Mouse (Mus musculus) thymus, adult 2 months (tissue): ENCODE measurements around the gene Gm10477. TPM values are rescaled to one million over a fixed set of nuclear protein-coding genes. Genes with fewer than 3 reads are reported as not detected.

Source experiments
- DNase-seq: peaks from one replicate; pipeline ENCODE4 v3.0.0; 2021
- H3K27ac ChIP-seq: fragments of 200-500 bp; 2 replicates; pipeline ENCODE4 v1.5.1; 2012; ENCODE audit warnings: low read length, control low read depth; ENCODE audit not compliant: control insufficient read depth, insufficient read depth
- H3K27me3 ChIP-seq: fragments of 200-500 bp; 2 replicates; pipeline ENCODE4 v1.6.1; 2012; ENCODE audit warnings: mild to moderate bottlenecking, low read length, moderate library complexity, mixed read lengths; ENCODE audit not compliant: control insufficient read depth, insufficient read depth
- H3K36me3 ChIP-seq: fragments of 200-500 bp; 2 replicates; pipeline ENCODE4 v1.6.1; 2012; ENCODE audit warnings: mild to moderate bottlenecking, low read length, moderate library complexity; ENCODE audit not compliant: control insufficient read depth, insufficient read depth
- H3K4me1 ChIP-seq: fragments of 200-500 bp; replicated peaks from 2 replicates; pipeline ENCODE4 v1.6.1; 2012; ENCODE audit warnings: low read length; ENCODE audit not compliant: control insufficient read depth, insufficient read depth
- H3K4me3 ChIP-seq: fragments of 200-500 bp; 2 replicates; pipeline ENCODE4 v1.5.1; 2012; ENCODE audit warnings: mild to moderate bottlenecking, low read length, control low read depth, moderate library complexity; ENCODE audit not compliant: control insufficient read depth, insufficient read depth
- CTCF ChIP-seq: fragments of 200-500 bp; IDR thresholded peaks from 2 replicates; pipeline ENCODE4 v1.5.1; 2012; ENCODE audit warnings: mild to moderate bottlenecking, control low read depth, low read length, moderate library complexity, borderline replicate concordance; ENCODE audit not compliant: control insufficient read depth, poor library complexity, insufficient read depth; ENCODE audit errors: extremely low read depth
- POLR2A ChIP-seq: fragments of 200-500 bp; IDR thresholded peaks from 2 replicates; pipeline ENCODE4 v1.6.1; 2012; ENCODE audit warnings: mild to moderate bottlenecking, low read length, control low read depth, moderate library complexity; ENCODE audit not compliant: control insufficient read depth, poor library complexity, insufficient read depth; ENCODE audit errors: extremely low read depth
- WGBS: fragments of 180-500 bp; shearing (Covaris S2); methylation state at CpG from one replicate; pipeline ENCODE4 v1.1.7; 2018; 5-methylcytosine and 5-hydroxymethylcytosine counted together
- polyA plus RNA-seq: library from polyadenylated mRNA; depleted of rRNA; stranded (reverse); fragments of >200 nt; gene quantifications from 2 replicates; pipeline ENCODE4 v1.2.3, GENCODE M21; 2012; rRNA removed

Gm10477 gene
- polyA plus RNA-seq, 1 experiment: not detected

DNA sequence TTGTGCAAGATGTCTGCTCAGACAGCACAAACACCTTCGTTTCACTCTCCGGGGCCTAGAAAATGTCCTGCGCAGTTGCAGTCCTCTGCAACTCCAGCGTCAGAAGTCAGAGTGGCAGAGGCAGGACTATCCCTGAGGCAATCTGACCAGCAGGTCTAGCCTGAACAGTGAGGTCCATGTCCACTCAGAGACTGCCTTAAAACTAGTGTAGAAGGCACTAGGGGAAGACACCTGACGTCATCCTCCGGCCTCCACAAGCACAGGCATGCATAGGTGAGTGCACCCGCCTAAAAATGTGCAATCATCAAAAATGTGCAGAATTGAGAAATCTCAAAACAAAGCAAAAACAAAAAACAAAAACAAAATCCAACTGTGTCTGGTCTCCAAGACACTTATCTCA is 25.0 kb downstream of the Gm10477 start, which contains the start of gene Gm648:
Gene Gm648 (minus strand): TSS at position 101 of the 400 bp plus-strand sequence.
- no peaks in the 10 kb centered on the region for H3K36me3 ChIP-seq
- H3K4me1 ChIP-seq: no peaks in the 10 kb centered on the region
- DNase-seq: no peak
- H3K27me3 ChIP-seq: no peaks in the 10 kb centered on the region
- no peak within 1 kb of the TSS for H3K27ac ChIP-seq
- WGBS: 93% methylated on average over 7 of the region's 7 CpGs
- H3K4me3 ChIP-seq: no peak within 1 kb of the TSS
- TF ChIP-seq CTCF: no peak
- no peak for TF ChIP-seq POLR2A

DNA sequence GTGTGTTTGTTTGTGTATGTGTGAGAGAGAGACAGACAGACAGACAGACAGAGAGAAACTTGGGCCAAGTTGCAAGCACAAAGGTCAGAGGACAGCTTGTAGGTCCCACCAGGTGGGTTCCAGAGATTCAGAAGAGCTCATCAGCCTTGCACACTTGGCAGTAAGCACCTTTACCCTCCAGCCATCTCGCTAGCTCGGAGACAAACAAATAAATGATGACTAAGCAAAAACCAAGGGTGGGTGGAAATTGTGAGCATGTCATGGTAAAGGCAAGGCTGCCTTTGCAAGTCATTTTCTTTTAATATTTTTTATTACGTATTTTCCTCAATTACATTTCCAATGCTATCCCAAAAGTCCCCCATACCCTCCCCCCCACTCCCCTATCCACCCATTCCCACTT is 29.0 kb downstream of the Gm10477 start:
- 82% methylated on average over 3 of the region's 3 CpGs for whole genome bisulfite sequencing
- DNase-seq: no peak

DNA sequence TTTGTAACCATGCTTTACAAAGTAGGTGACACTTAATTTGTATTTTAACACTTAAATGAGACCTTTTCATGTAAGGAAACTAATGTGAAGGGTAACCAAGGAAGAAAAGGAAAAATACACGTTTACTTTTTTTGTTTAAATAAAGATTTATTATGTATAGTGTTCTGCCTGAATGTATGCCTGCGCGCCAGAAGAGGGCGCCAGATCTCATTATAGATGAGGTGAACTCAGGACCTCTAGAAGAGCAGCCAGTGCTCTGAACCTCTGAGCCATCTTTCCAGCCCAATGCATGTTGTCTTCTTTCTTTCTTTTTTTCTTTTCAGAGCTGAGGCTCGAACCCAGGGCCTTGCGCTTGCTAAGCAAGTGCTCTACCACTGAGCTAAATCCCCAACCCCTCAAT is 47.9 kb downstream of the Gm10477 start:
- no peaks in the 10 kb centered on the region for H3K27me3 ChIP-seq
- peak; percentile 12 for DNase-seq
- H3K27ac ChIP-seq: no peak overlapping the region
- no peak for TF ChIP-seq CTCF
- TF ChIP-seq POLR2A: no peak
- no peaks in the 10 kb centered on the region for H3K36me3 ChIP-seq
- WGBS: 22% methylated on average over 6 of the region's 6 CpGs
- H3K4me1 ChIP-seq: no peaks in the 10 kb centered on the region
- H3K4me3 ChIP-seq: no peak overlapping the region

More for the DNA sequence above, 29.0 kb downstream of the Gm10477 start:
- Histone ChIP-seq H3K36me3 (no peaks in the 10 kb centered on the region), H3K27me3 (no peaks in the 10 kb centered on the region), H3K27ac (no peak overlapping the region), H3K4me3 (no peak overlapping the region), H3K4me1 (no peaks in the 10 kb centered on the region)
- TF ChIP-seq POLR2A: no peak
- TF ChIP-seq CTCF: no peak

Other genes starting within 250 kb of the Gm10477 start
- gene Zfp449, start 178.3 kb upstream of the Gm10477 start, polyA plus RNA-seq: 0.36 and 0.42 TPM in 2 replicates
- 0.83 and 0.86 TPM in 2 replicates for gene Smim10l2a, start 150.2 kb upstream of the Gm10477 start, polyA plus RNA-seq
- not detected in 2 replicates for gene Gm2174, start 76.8 kb upstream of the Gm10477 start, polyA plus RNA-seq
- 16.6 and 24.0 TPM in 2 replicates for gene Ints6l, start 69.9 kb upstream of the Gm10477 start, polyA plus RNA-seq
- gene Gm648, start 24.9 kb downstream of the Gm10477 start, polyA plus RNA-seq: 0.09 TPM in 1 of 2 replicates, not detected in the other
- 9.3 and 9.4 TPM in 2 replicates for gene Mmgt1, start 73.3 kb downstream of the Gm10477 start, polyA plus RNA-seq
- gene Slc9a6, start 85.0 kb downstream of the Gm10477 start, polyA plus RNA-seq: 12.4 and 13.2 TPM in 2 replicates
- 11.5 and 20.6 TPM in 2 replicates for gene Fhl1, start 207.0 kb downstream of the Gm10477 start, polyA plus RNA-seq